Mouse (Mus musculus) cerebellum, adult 2 months (tissue): ENCODE results near the gene Cdkl3. TPM values are rescaled to one million over a fixed set of nuclear protein-coding genes. Genes with fewer than 3 reads are reported as not detected.

Experiments used
- DNase-seq, 2 experiments: peaks; one replicate each; pipeline ENCODE4 v3.0.0; 2021
- H3K27ac ChIP-seq: fragments of 200-500 bp; 2 replicates; pipeline ENCODE4 v1.5.1; 2012; ENCODE audit warnings: low read length, control low read depth, inconsistent platforms; ENCODE audit not compliant: insufficient read depth
- H3K27me3 ChIP-seq: fragments of 200-500 bp; 2 replicates; pipeline ENCODE4 v1.6.1; 2012; ENCODE audit warnings: inconsistent platforms, mild to moderate bottlenecking, low read length, moderate library complexity; ENCODE audit not compliant: control insufficient read depth, insufficient read depth
- H3K4me1 ChIP-seq: fragments of 200-500 bp; 2 replicates; pipeline ENCODE4 v1.6.1; 2011; ENCODE audit warnings: low read length; ENCODE audit not compliant: control insufficient read depth, insufficient read depth
- H3K4me3 ChIP-seq: fragments of 200-500 bp; replicated peaks from 2 replicates; pipeline ENCODE3; 2011; ENCODE audit warnings: mild to moderate bottlenecking, low read depth, low read length, control low read depth; ENCODE audit not compliant: insufficient read depth
- CTCF ChIP-seq: fragments of 200-500 bp; IDR thresholded peaks from 2 replicates; pipeline ENCODE4 v1.5.1; 2011; ENCODE audit warnings: low read depth, mild to moderate bottlenecking, control low read depth, low read length, moderate library complexity, borderline replicate concordance; ENCODE audit not compliant: insufficient read depth
- POLR2A ChIP-seq: fragments of 200-500 bp; IDR thresholded peaks from 2 replicates; pipeline ENCODE4 v1.6.1; 2011; ENCODE audit warnings: low read length, control low read depth, borderline replicate concordance; ENCODE audit not compliant: insufficient read depth
- WGBS: fragments of 180-500 bp; shearing (Covaris S2); methylation state at CpG from one replicate; pipeline ENCODE4 v1.1.7; 2018; 5-methylcytosine and 5-hydroxymethylcytosine counted together
- polyA plus RNA-seq: library from polyadenylated mRNA; depleted of rRNA; stranded (reverse); fragments of >200 nt; gene quantifications from 2 replicates; pipeline ENCODE4 v1.2.3, GENCODE M21; 2012

The Cdkl3 gene
- polyA plus RNA-seq, 1 experiment = 14.5 TPM

DNA sequence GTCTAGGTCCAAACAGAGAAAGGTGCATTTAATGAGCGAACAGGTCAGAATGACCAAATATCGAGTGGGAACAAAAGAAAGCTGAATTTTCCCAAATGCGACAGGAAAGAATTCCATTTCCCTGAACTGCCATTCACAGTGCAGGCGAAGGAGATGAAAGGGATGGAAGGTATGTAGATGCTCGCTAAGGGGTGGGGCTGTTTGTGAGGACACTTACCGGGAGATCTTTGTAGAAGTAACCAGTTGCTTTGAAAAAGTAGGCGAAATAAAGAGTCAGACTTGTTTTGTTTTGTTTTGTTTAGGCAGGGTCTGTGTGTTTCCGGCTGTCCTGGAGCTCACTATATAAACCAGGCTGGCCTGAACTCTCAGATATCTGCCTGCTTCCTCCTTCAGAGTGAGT is 28.3 kb downstream of the Cdkl3 start:
- H3K4me3 ChIP-seq = no peak overlapping the region
- no peak for DNase-seq
- no peak for TF ChIP-seq POLR2A
- no peak for TF ChIP-seq CTCF
- H3K27me3 ChIP-seq = no peaks in the 10 kb centered on the region
- no peak overlapping the region for H3K27ac ChIP-seq
- H3K4me1 ChIP-seq = no peaks in the 10 kb centered on the region
- 82% methylated on average over 8 of the region's 8 CpGs for WGBS

DNA sequence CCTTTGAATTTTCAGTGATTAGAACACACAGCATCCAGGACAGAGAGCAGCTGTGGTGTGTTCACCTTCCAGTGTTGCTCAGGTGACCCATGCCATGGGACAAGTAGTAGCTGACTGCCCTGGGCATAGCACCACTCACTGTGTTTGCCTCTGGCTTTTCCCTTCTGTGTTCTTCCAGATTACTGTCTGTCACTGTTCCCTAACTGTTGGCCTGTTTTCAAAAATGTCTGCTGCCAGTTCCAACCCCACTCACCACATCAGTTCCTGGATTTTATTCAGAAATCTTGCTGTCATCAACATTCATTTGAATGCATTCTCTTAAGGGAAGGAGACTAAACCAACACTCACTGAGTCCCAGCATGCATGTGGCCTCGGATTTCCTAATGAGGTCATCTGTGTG is 29.9 kb downstream of the Cdkl3 start:
- H3K27ac ChIP-seq = no peak overlapping the region
- no peak for TF ChIP-seq POLR2A
- TF ChIP-seq CTCF = no peak
- no peak for DNase-seq

DNA sequence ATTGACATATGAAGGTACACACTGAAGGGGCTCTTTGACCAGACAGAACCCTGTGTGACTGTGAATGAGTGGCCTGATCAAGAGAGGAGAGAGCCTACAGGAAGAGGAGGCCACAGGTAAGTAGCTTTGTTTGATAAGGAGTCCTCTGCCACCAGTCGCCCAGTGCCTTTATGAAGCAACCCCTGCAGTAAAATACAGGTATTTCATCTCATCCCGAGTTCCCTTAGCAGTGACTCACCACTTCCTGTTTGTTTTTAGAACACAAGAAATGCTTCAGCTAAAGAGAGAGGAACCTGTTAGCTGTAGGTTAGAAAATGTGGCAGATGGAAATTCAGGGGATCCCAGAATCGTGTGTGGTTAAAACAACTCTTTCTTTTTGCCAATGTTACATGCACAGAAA is 31.9 kb downstream of the Cdkl3 start:
- H3K4me3 ChIP-seq = no peak overlapping the region
- no peak for DNase-seq
- no peaks in the 10 kb centered on the region for H3K4me1 ChIP-seq
- no peaks in the 10 kb centered on the region for H3K27me3 ChIP-seq
- TF ChIP-seq CTCF = no peak
- no peak for TF ChIP-seq POLR2A
- H3K27ac ChIP-seq = no peak overlapping the region
- 90% methylated on average over 3 of the region's 3 CpGs for WGBS

More for the DNA sequence above, 29.9 kb downstream of the Cdkl3 start:
- Histone ChIP-seq H3K4me1 (no peaks in the 10 kb centered on the region), H3K4me3 (no peak overlapping the region), H3K27me3 (no peaks in the 10 kb centered on the region)
- whole genome bisulfite sequencing = 52% methylated on average over 1 of the region's 1 CpGs

DNA sequence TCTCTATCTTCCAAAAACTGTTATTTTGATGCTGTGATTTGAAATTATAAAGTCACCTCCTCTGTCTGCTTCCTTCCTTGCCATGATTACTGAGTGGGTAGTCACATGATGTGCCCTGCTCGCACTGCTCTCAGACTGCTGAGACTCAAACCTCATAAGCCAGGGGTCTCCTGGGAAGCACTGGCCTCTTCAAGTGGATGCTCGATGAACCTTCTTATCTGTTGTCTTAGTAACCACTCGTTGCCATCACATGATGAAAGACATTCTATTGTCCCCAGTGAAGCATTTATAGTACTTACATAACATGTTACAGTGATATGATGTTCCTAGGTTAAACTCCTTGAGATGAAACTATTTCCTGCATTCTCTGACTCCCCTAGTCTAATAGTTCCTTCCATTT is 33.6 kb downstream of the Cdkl3 start:
- Histone ChIP-seq H3K4me1 (no peaks in the 10 kb centered on the region), H3K27me3 (no peaks in the 10 kb centered on the region), H3K27ac (no peak overlapping the region), H3K4me3 (no peak overlapping the region)
- TF ChIP-seq POLR2A = no peak
- no peak for TF ChIP-seq CTCF
- 29% methylated on average over 3 of the region's 3 CpGs for WGBS
- no peak for DNase-seq

DNA sequence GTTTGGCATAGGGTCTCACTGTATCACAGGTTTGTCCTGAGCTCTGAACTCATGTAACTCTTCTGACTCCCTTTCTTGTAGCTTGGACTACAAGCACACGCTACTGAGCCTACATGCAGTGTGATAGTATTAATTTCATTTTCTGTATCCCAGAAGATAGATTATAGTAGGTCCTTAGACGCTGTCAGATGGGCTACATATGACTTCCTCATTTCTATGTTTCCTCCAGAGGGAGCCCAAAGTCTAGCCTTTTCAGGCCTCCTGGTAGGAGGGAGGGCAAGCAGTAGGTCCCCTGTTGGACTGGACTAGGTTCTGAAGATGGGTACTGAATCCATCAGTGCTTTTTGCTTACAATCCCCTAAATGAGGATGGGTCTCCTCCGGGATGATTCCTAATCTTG is 39.2 kb downstream of the Cdkl3 start:
- Histone ChIP-seq H3K27me3 (no peaks in the 10 kb centered on the region), H3K4me1 (no peaks in the 10 kb centered on the region), H3K27ac (no peak overlapping the region), H3K4me3 (no peak overlapping the region)
- TF ChIP-seq POLR2A (no peak), CTCF (peak; percentile 31; the same call in 1 of the 2 replicates)
- 78% methylated on average over 3 of the region's 3 CpGs for WGBS
- peak in 1 of 2 experiments; percentile 4 for DNase-seq

DNA sequence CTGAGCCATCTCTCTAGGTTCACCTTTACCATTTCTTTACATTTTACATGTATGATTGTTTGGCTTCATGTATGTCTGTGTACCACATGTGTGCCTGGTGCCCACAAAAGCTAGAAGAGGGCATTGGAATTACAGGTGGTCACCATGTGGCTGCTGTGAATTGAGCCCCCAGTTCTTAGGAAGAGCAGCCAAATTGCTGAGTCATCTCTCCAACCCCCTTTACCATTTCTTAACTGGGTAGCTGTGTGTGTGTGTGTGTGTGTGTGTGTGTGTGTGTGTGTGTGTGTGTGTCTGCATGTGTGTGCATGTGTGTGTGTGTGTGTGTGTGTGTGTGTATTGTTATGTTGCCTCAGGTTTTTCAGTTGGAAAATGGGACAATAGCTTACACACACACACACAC is 40.1 kb downstream of the Cdkl3 start:
- TF ChIP-seq POLR2A (no peak), CTCF (no peak)
- no peak for DNase-seq

DNA sequence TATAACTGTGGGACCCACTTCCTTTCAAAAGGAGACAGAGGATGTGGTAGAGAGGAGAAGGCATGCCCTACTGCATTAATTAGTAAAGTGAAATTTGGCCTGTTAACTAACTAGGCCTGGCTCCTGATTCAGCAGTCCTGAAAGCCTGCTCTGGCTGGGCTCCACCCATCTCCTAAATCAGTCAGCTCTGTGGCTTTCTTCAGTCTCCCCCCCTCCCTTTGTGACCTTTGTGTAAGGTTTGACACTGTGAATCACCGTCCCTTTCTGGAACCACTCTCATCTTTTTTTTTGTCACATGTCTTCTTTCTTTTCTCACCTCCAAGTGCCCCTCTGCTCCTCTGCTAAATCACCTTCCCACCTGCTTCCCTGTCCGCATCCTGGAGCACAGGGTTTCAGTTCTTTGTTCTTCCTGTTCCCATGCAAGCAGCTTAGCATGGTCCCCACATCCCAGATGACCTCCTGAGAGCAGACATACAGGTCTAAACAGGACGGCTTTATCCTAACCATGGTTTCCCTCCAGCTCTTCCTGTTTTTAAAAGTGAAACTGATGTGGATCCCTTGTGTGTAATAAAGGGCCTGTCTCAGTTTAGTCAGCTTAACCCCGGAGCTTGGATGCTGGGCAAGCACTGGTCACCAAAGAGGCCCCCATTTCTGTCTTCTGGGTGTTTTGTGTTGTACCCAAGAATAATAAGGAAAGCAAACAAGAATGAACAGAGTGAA is 42.6 kb downstream of the Cdkl3 start:
- no peak overlapping the region for H3K4me3 ChIP-seq
- DNase-seq = no peak
- no peaks in the 10 kb centered on the region for H3K4me1 ChIP-seq
- TF ChIP-seq POLR2A = no peak
- no peak for TF ChIP-seq CTCF
- H3K27ac ChIP-seq = no peak overlapping the region
- no peaks in the 10 kb centered on the region for H3K27me3 ChIP-seq
- WGBS = 71% methylated on average over 4 of the region's 4 CpGs

More for the DNA sequence above, 40.1 kb downstream of the Cdkl3 start:
- H3K27me3 ChIP-seq = no peaks in the 10 kb centered on the region
- H3K4me3 ChIP-seq = no peak overlapping the region
- H3K27ac ChIP-seq = no peak overlapping the region
- H3K4me1 ChIP-seq = no peaks in the 10 kb centered on the region

DNA sequence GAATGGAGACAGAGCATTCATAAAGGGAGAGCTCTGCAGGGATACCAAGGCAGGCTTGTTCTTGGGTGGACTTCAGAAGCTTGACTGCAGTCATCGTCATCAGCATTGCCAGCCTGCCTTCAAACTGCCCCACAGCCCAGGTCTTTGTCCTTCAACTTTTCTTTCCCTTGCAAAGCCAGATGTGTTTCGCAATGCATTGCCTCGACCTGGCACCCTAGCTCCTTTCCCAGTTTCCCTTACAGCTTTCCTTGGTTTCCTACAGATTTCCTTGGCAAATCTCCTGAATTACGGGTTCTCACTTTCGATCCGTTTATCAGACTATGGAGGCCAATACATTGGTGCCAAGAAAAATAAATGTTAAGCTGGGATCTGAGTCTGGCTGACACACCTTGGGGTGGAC is 49.4 kb downstream of the Cdkl3 start:
- no peak for TF ChIP-seq CTCF

More for the DNA sequence above, 49.4 kb downstream of the Cdkl3 start:
- DNase-seq = no peak
- Histone ChIP-seq H3K27ac (no peak overlapping the region), H3K4me1 (no peaks in the 10 kb centered on the region), H3K27me3 (no peaks in the 10 kb centered on the region), H3K4me3 (no peak overlapping the region)
- WGBS = 58% methylated on average over 6 of the region's 6 CpGs
